Mouse (Mus musculus): Measurements from ENCODE around the gene Ccdc170.

DNA sequence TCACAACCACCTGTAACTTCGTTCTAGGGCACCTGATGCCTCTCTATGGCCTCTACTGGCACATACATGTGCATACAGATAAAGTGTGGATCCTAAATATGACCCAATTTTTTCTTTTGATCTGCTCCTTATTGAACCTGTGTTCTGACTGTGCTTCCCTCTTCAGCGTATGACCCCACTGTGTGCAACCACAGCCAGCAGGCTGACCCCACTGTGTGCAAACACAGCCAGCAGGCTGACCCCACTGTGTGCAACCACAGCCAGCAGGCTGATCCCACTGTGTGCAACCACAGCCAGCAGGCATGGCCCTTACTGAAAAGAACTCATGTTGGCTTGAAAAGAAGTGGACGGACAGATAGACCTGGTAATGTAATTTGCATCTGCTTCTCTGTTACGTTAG is 120.2 kb downstream of the Ccdc170 start:
- TF ChIP-seq POLR2A (IDR thresholded peaks at IDR 0.05; ENCODE audit: borderline replicate concordance, extremely low read depth, low read depth, low read length): no peak
- TF ChIP-seq CTCF (IDR thresholded peaks at IDR 0.05; ENCODE audit: insufficient read depth, low read length): no peak

Data from lung, adult 2 months (tissue).